Mouse (Mus musculus) kidney, adult 2 months (tissue): ENCODE measurements around the gene Nlgn1.

Experiments used
- CTCF ChIP-seq: fragments of 200-500 bp; conservative IDR thresholded peaks from 2 replicates; pipeline ENCODE4 v1.5.1; 2011; ENCODE audit warnings: low read depth, mild to moderate bottlenecking, control low read depth, low read length, moderate library complexity, mixed read lengths; ENCODE audit not compliant: insufficient read depth, insufficient read length
- POLR2A ChIP-seq: fragments of 200-500 bp; IDR thresholded peaks from one replicate; pipeline ENCODE4 v1.6.1; 2011; ENCODE audit warnings: low read depth, low read length, control low read depth

GRCm38 (mm10) chr3:25442617-25443016 lies 889.6 kb downstream of the Nlgn1 start:
- TF ChIP-seq CTCF (no peak), POLR2A (no peak)
